Mouse (Mus musculus): ENCODE data around the gene Gm13697.
"Not testable (repeated sequence)": the region's sequence is repeated elsewhere in the genome, so short reads cannot be mapped to it uniquely, and the experiment has no call there.

DNA sequence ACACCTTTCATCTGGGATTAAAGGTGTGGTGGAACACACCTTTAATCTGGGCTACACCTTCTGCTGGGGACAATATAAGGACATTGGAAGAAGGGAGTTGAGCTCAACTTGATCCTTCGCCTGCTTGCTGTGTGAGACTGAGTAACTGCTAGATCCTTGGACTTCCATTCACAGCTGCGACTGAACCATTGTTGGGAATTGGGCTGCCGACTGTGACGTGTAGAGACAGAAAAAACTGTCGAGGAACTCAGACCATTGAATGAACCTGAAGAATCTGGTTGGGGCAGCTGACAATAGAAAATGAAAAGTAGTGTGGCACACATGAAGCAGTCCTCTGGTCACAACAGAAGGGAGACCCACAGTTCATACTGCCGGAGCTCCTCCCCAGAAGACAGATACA is at the start of gene Gm13697:
- not testable (repeated sequence) for TF ChIP-seq POLR2A, CTCF (IDR thresholded peaks at IDR 0.05; ENCODE audit: insufficient read depth, low read depth, low read length)
